Mouse (Mus musculus): ENCODE data around the gene Cnnm1. TPM values are rescaled to one million over a fixed set of nuclear protein-coding genes. Genes with fewer than 3 reads are reported as not detected.

The Cnnm1 gene
- total RNA-seq, 1 experiment, result 2.6 TPM

- no peak overlapping the region; the same call in 1 of the 2 replicates for H3K9ac ChIP-seq (ENCODE audit: insufficient read depth, low read depth, low read length, poor library complexity, severe bottlenecking)
- no peak for DNase-seq (ENCODE audit: low read depth, low spot score)
These were observed 86.9 kb downstream of the Cnnm1 start for GRCm38 (mm10) chr19:43527131-43527530.

GRCm38 (mm10) chr19:43528056-43528587 is 87.9 kb downstream of the Cnnm1 start:
- H3K4me3 ChIP-seq (ENCODE audit: insufficient read depth in 1 of 2, low read depth in 1 of 2, low read length in 2 of 2, poor library complexity in 1 of 2, severe bottlenecking in 1 of 2), result no peak overlapping the region
- no peaks in the 10 kb centered on the region for H3K36me3 ChIP-seq (ENCODE audit: control insufficient read depth, insufficient read depth, low read length, poor library complexity, severe bottlenecking)
- H3K27ac ChIP-seq (ENCODE audit: insufficient read depth, low read depth, low read length, poor library complexity, severe bottlenecking), result no peak overlapping the region
- H3K9me3 ChIP-seq (ENCODE audit: control insufficient read depth, insufficient read depth, low read depth, low read length), result no peaks in the 10 kb centered on the region
- no peak overlapping the region for H3K9ac ChIP-seq (ENCODE audit: insufficient read depth, low read depth, low read length, poor library complexity, severe bottlenecking)
- H3K4me1 ChIP-seq (ENCODE audit: control insufficient read depth in 2 of 2, insufficient read depth in 2 of 2, low read length in 2 of 2, poor library complexity in 1 of 2), result peaks cover 2 to 7% of the 10 kb centered on the region in 2 experiments; a peak in 3 of 4 replicates
- DNase-seq (ENCODE audit: low read depth, low spot score), result no peak
- in situ Hi-C loops (cut with MboI; ENCODE audit: low sequenced_read_pairs in 2 of 2, unreplicated experiment in 2 of 2), result no loop called here
- no peak for TF ChIP-seq ZC3H11A (IDR thresholded peaks at IDR 0.05; ENCODE audit: borderline replicate concordance, low read depth, low read length)
- no peak for TF ChIP-seq MAFK (IDR thresholded peaks at IDR 0.05; ENCODE audit: insufficient read depth, low read depth, low read length)

More at GRCm38 (mm10) chr19:43527131-43527530, 86.9 kb downstream of the Cnnm1 start:
- in situ Hi-C loops (cut with MboI; ENCODE audit: low sequenced_read_pairs in 2 of 2, unreplicated experiment in 2 of 2), result no loop called here
- Histone ChIP-seq H3K4me3 (ENCODE audit: insufficient read depth in 1 of 2, low read depth in 1 of 2, low read length in 2 of 2, poor library complexity in 1 of 2, severe bottlenecking in 1 of 2) (0 out of 4 replicates have a peak overlapping the region, but pooled peaks of 1 of the 2 experiments have one; percentile 2), H3K9me3 (ENCODE audit: control insufficient read depth, insufficient read depth, low read depth, low read length) (no peaks in the 10 kb centered on the region), H3K4me1 (ENCODE audit: control insufficient read depth in 2 of 2, insufficient read depth in 2 of 2, low read length in 2 of 2, poor library complexity in 1 of 2) (peaks cover 2 to 9% of the 10 kb centered on the region in 2 experiments; a peak in 3 of 4 replicates), H3K36me3 (ENCODE audit: control insufficient read depth, insufficient read depth, low read length, poor library complexity, severe bottlenecking) (no peaks in the 10 kb centered on the region), H3K27ac (ENCODE audit: insufficient read depth, low read depth, low read length, poor library complexity, severe bottlenecking) (no peak overlapping the region)
- no peak for TF ChIP-seq MAFK (IDR thresholded peaks at IDR 0.05; ENCODE audit: insufficient read depth, low read depth, low read length)
- TF ChIP-seq ZNF384 (IDR thresholded peaks at IDR 0.05; ENCODE audit: low read depth, low read length), result no peak
- TF ChIP-seq ZC3H11A (IDR thresholded peaks at IDR 0.05; ENCODE audit: borderline replicate concordance, low read depth, low read length), result no peak; the same call in 1 of the 2 replicates
- TF ChIP-seq HCFC1 (IDR thresholded peaks at IDR 0.05; ENCODE audit: borderline replicate concordance, insufficient read depth, low read length), result no peak
- TF ChIP-seq CHD2 (IDR thresholded peaks at IDR 0.05; ENCODE audit: low read depth, low read length), result no peak

DNA sequence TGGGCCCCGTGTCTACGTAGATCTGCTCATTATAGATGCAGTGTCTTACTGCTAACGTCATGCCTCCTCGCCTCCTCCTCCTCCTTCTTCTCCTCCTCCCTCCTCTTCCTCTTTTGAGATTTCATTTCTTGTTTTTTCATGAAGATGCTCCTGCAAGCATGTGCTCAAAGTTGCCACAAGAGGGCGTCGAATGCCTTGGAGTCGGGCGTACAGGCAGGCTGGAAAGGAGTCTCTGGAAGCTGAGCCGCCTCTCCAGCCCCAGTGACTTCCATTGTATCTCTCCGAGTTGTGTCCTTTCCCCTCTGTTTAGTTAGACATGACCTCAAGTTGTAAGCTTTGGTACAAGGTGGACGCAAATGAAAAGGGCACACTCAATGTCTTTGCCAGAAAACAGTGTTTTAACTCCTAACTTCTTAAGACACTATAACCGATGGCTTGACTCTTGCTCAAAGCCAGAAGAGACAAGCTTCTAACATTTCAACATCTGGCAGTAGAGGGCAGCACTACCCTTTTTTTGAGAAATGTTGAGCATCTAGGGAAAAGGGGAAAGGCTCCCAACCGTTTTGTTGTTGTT is 90.0 kb downstream of the Cnnm1 start:
- in situ Hi-C loops (cut with MboI; ENCODE audit: low sequenced_read_pairs in 2 of 2, unreplicated experiment in 2 of 2), result no loop called here
- no peaks in the 10 kb centered on the region for H3K36me3 ChIP-seq (ENCODE audit: control insufficient read depth, insufficient read depth, low read length, poor library complexity, severe bottlenecking)
- DNase-seq (ENCODE audit: low read depth, low spot score), result peak; percentile 91
- TF ChIP-seq MAFK (IDR thresholded peaks at IDR 0.05; ENCODE audit: insufficient read depth, low read depth, low read length), result no peak
- TF ChIP-seq ZNF384 (IDR thresholded peaks at IDR 0.05; ENCODE audit: low read depth, low read length), result 0 out of 2 replicates have a peak, but pooled peaks have one; percentile 55
- peak; percentile 29; the same call in 1 of the 2 replicates for TF ChIP-seq ZC3H11A (IDR thresholded peaks at IDR 0.05; ENCODE audit: borderline replicate concordance, low read depth, low read length)
- no peaks in the 10 kb centered on the region for H3K9me3 ChIP-seq (ENCODE audit: control insufficient read depth, insufficient read depth, low read depth, low read length)
- H3K4me3 ChIP-seq (ENCODE audit: insufficient read depth in 1 of 2, low read depth in 1 of 2, low read length in 2 of 2, poor library complexity in 1 of 2, severe bottlenecking in 1 of 2), result peak overlapping the region in 1 of 2 experiments; percentile 37; a peak in 1 of 4 replicates
- H3K4me1 ChIP-seq (ENCODE audit: control insufficient read depth in 2 of 2, insufficient read depth in 2 of 2, low read length in 2 of 2, poor library complexity in 1 of 2), result peaks cover 2 to 4% of the 10 kb centered on the region in 2 experiments; a peak in 2 of 4 replicates
- H3K27ac ChIP-seq (ENCODE audit: insufficient read depth, low read depth, low read length, poor library complexity, severe bottlenecking), result no peak overlapping the region
- no peak overlapping the region for H3K9ac ChIP-seq (ENCODE audit: insufficient read depth, low read depth, low read length, poor library complexity, severe bottlenecking)

DNA sequence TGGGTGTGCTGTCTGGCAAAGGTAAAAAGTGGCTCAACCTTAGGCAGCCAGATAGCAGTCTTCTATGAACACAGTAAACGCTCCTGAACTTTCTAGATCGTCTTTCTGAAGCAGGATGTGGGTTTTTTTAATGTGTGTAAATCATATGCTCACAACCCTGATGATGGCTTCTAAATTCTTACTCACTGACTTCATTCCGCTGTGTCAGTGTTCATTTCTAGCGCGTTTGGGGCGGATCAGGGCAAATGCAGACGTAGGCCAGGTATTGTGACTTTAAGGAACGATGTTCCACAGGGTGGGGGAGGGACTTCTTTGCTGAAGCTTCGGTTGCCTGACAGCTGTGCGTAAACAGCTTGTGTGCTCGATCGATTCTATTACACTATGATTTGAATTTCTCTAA is 90.7 kb downstream of the Cnnm1 start:
- in situ Hi-C loops (cut with MboI; ENCODE audit: low sequenced_read_pairs in 2 of 2, unreplicated experiment in 2 of 2), result no loop called here
- H3K36me3 ChIP-seq (ENCODE audit: control insufficient read depth, insufficient read depth, low read length, poor library complexity, severe bottlenecking), result no peaks in the 10 kb centered on the region
- H3K9ac ChIP-seq (ENCODE audit: insufficient read depth, low read depth, low read length, poor library complexity, severe bottlenecking), result no peak overlapping the region
- TF ChIP-seq ZC3H11A (IDR thresholded peaks at IDR 0.05; ENCODE audit: borderline replicate concordance, low read depth, low read length) (no peak), CHD2 (IDR thresholded peaks at IDR 0.05; ENCODE audit: low read depth, low read length) (no peak), ZNF384 (IDR thresholded peaks at IDR 0.05; ENCODE audit: low read depth, low read length) (no peak), HCFC1 (IDR thresholded peaks at IDR 0.05; ENCODE audit: borderline replicate concordance, insufficient read depth, low read length) (no peak), MAFK (IDR thresholded peaks at IDR 0.05; ENCODE audit: insufficient read depth, low read depth, low read length) (no peak)
- no peak overlapping the region for H3K27ac ChIP-seq (ENCODE audit: insufficient read depth, low read depth, low read length, poor library complexity, severe bottlenecking)
- no peak for DNase-seq (ENCODE audit: low read depth, low spot score)
- no peaks in the 10 kb centered on the region for H3K9me3 ChIP-seq (ENCODE audit: control insufficient read depth, insufficient read depth, low read depth, low read length)
- no peak overlapping the region for H3K4me3 ChIP-seq (ENCODE audit: insufficient read depth in 1 of 2, low read depth in 1 of 2, low read length in 2 of 2, poor library complexity in 1 of 2, severe bottlenecking in 1 of 2)
- peaks cover 2 to 3% of the 10 kb centered on the region in 2 experiments; a peak in 1 of 4 replicates for H3K4me1 ChIP-seq (ENCODE audit: control insufficient read depth in 2 of 2, insufficient read depth in 2 of 2, low read length in 2 of 2, poor library complexity in 1 of 2)

Data from ES-E14 (cell line).